Mouse (Mus musculus): Measurements from ENCODE around the gene Lmod1. TPM values are rescaled to one million over a fixed set of nuclear protein-coding genes. Genes with fewer than 3 reads are reported as not detected.

The Lmod1 gene
- polyA plus RNA-seq (2014; fragmentation: Illumina TruSeq; extraction: RNeasy Lipid Tissue Mini Kit (QIAGEN cat#74804)): 7.6 TPM

GRCm38 (mm10) chr1:135324571-135324970, at the start of gene Lmod1:
Gene Lmod1 (plus strand): TSS chr1:135324807.

GRCm38 (mm10) chr1:135283826-135284291, 40.7 kb upstream of the Lmod1 start, which contains the start of gene Rnpep:
Gene Rnpep (minus strand): TSS chr1:135284084.

GRCm38 (mm10) chr1:135313284-135314031, 11.1 kb upstream of the Lmod1 start, which contains the start of gene Timm17a:
Gene Timm17a (minus strand): TSS chr1:135313778.

GRCm38 (mm10) chr1:135374868-135375581, 50.4 kb downstream of the Lmod1 start, which contains the start of gene Shisa4:
Gene Shisa4 (minus strand): TSS chr1:135375237.

Other genes with a start within 250 kb of the Lmod1 start
- 25.0 TPM for gene Lgr6, start 219.5 kb upstream of the Lmod1 start, polyA plus RNA-seq (2014; fragmentation: Illumina TruSeq; extraction: RNeasy Lipid Tissue Mini Kit (QIAGEN cat#74804))
- 0.14 TPM for gene Ptpn7, start 192.1 kb upstream of the Lmod1 start, polyA plus RNA-seq (2014; fragmentation: Illumina TruSeq; extraction: RNeasy Lipid Tissue Mini Kit (QIAGEN cat#74804))
- gene Arl8a, start 178.0 kb upstream of the Lmod1 start, polyA plus RNA-seq (2014; fragmentation: Illumina TruSeq; extraction: RNeasy Lipid Tissue Mini Kit (QIAGEN cat#74804)): 18.4 TPM
- gene Gpr37l1, start 157.1 kb upstream of the Lmod1 start, polyA plus RNA-seq (2014; fragmentation: Illumina TruSeq; extraction: RNeasy Lipid Tissue Mini Kit (QIAGEN cat#74804)): not detected
- 0.71 TPM for gene Elf3, start 66.2 kb upstream of the Lmod1 start, polyA plus RNA-seq (2014; fragmentation: Illumina TruSeq; extraction: RNeasy Lipid Tissue Mini Kit (QIAGEN cat#74804))
- gene Rnpep, start 40.7 kb upstream of the Lmod1 start, polyA plus RNA-seq (2014; fragmentation: Illumina TruSeq; extraction: RNeasy Lipid Tissue Mini Kit (QIAGEN cat#74804)): 14.5 TPM
- 20.6 TPM for gene Timm17a, start 11.0 kb upstream of the Lmod1 start, polyA plus RNA-seq (2014; fragmentation: Illumina TruSeq; extraction: RNeasy Lipid Tissue Mini Kit (QIAGEN cat#74804))
- 0.46 TPM for gene Shisa4, start 50.4 kb downstream of the Lmod1 start, polyA plus RNA-seq (2014; fragmentation: Illumina TruSeq; extraction: RNeasy Lipid Tissue Mini Kit (QIAGEN cat#74804))
- 44.5 TPM for gene Ipo9, start 105.7 kb downstream of the Lmod1 start, polyA plus RNA-seq (2014; fragmentation: Illumina TruSeq; extraction: RNeasy Lipid Tissue Mini Kit (QIAGEN cat#74804))

Data from ovary, adult 10 weeks (tissue).